8 mouse cellular contexts compared by ENCODE assay signal in the genomic region with DNA sequence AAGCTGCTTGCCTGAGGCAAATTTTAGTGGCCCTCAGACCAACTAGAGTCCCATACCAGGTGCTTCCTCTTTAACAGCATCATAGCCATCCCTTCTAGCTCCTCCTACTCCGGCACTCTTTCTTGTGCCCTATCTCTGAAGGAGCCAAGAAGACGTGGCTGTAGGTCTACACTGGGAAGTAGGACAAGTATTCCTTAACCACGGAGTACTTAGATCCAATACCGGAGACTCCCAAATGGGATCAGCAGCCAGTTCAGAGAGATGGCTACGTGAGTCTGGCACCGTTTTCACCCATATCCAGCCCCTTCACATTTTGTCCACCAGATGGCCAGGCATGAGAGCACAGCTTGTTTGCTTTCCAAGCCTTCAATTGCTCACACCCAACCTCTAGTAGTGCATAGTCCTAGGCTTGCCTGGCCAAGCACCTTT. TPM values are rescaled to one million over a fixed set of nuclear protein-coding genes. Genes with fewer than 3 reads are reported as not detected.
DNase-seq lines count a peak whose midpoint lies in the region; ATAC-seq and TF ChIP-seq lines count a peak whose summit lies in the region.

No protein-coding gene starts in this region.

- no peak overlapping the region for H3K27ac ChIP-seq in embryonic fibroblast, embryonic 13.5 days (ENCODE audit: insufficient read depth, low read length)
- no peak overlapping the region for H3K27ac ChIP-seq in limb, embryonic 10.5 days
- H3K27ac ChIP-seq in midbrain, embryonic 10.5 days (replicated peaks) = 0 out of 2 replicates have a peak overlapping the region, but pooled peaks have one; percentile 13

- WGBS in limb, embryonic 10.5 days = 73% methylated on average over 6 of the region's 6 CpGs
- WGBS in midbrain, embryonic 10.5 days = 73% methylated on average over 6 of the region's 6 CpGs

- no peak for ATAC-seq in CD4-positive, CD25-positive, alpha-beta regulatory T cell, adult 4 months

- TF ChIP-seq CTCF in embryonic fibroblast, embryonic 13.5 days (IDR thresholded peaks at IDR 0.05; ENCODE audit: borderline replicate concordance, insufficient read depth, low read length) = peak; percentile 25; the same call in 1 of the 2 replicates

- intact Hi-C loops in heart, postnatal 14 days (cut with DNase I) = loop anchor here (5.0 kb wide), 1 partner anchor 235 kb away; no protein-coding TSS in a partner anchor

- no peak for TF ChIP-seq POLR2A in embryonic fibroblast, embryonic 13.5 days (IDR thresholded peaks at IDR 0.05; ENCODE audit: low read depth, low read length)

- peak; percentile 54 for DNase-seq in CD4-positive, CD25-positive, alpha-beta regulatory T cell, adult 2 months (ENCODE audit: low read depth, low spot score)
- peak; percentile 65 for DNase-seq in adipocyte (ENCODE audit: low spot score)
- DNase-seq in heart, postnatal 14 days = peak; percentile 44 to 70
- no peak for DNase-seq in limb, embryonic 10.5 days (ENCODE audit: low spot score)
- DNase-seq in midbrain, embryonic 10.5 days (ENCODE audit: low spot score) = no peak
- DNase-seq in thymus, postnatal 0 days (ENCODE audit: low spot score) = peak; percentile 79

- no peaks in the 10 kb centered on the region for H3K9me3 ChIP-seq in limb, embryonic 10.5 days (replicated peaks)
- no peaks in the 10 kb centered on the region for H3K9me3 ChIP-seq in midbrain, embryonic 10.5 days (replicated peaks)

- H3K4me1 ChIP-seq in embryonic fibroblast, embryonic 13.5 days (ENCODE audit: control insufficient read depth, insufficient read depth, low read length) = peaks cover 6% of the 10 kb centered on the region
- peaks cover 41% of the 10 kb centered on the region for H3K4me1 ChIP-seq in limb, embryonic 10.5 days
- peaks cover 43% of the 10 kb centered on the region for H3K4me1 ChIP-seq in midbrain, embryonic 10.5 days

- H3K36me3 ChIP-seq in limb, embryonic 10.5 days = peaks cover 45% of the 10 kb centered on the region
- peaks cover 44% of the 10 kb centered on the region for H3K36me3 ChIP-seq in midbrain, embryonic 10.5 days

- H3K4me3 ChIP-seq in embryonic fibroblast, embryonic 13.5 days (ENCODE audit: insufficient read depth, low read length) = no peak overlapping the region
- peak overlapping the region; percentile 8; the same call in 1 of the 2 replicates for H3K4me3 ChIP-seq in limb, embryonic 10.5 days
- H3K4me3 ChIP-seq in midbrain, embryonic 10.5 days = peak overlapping the region; percentile 91

- H3K27me3 ChIP-seq in limb, embryonic 10.5 days (ENCODE audit: low read depth, poor library complexity, severe bottlenecking) = peaks cover 6% of the 10 kb centered on the region; the same call in 1 of the 2 replicates
- H3K27me3 ChIP-seq in midbrain, embryonic 10.5 days (ENCODE audit: low read depth, poor library complexity, severe bottlenecking) = 0 out of 2 replicates have a peak, but pooled peaks cover 11% of the 10 kb centered on the region

RNA-seq across cellular contexts. Expression of a gene that starts 3.1 kb away (rescaled TPM):
- 100 to 1,000 TPM in 1 of 2 experiments, 10 to 100 TPM in 1; 95.0 to 107 TPM for polyA plus RNA-seq in CD4-positive, CD25-positive, alpha-beta regulatory T cell, adult 4 months (2017; shearing (Covaris generic))
- polyA plus RNA-seq in embryonic fibroblast, embryonic 13.5 days (2011; ENCODE audit: insufficient read length, low read depth, missing spikeins) = 46.4 and 54.8 TPM in 2 replicates
- 10 to 100 TPM; 32.7 to 40.8 TPM for total RNA-seq in heart, postnatal 14 days (2021)
- polyA plus RNA-seq in limb, embryonic 10.5 days (2016; fragmentation: Nextera tagmentation; extraction: Ambion mirVana) = 93.2 and 95.9 TPM in 2 replicates
- polyA plus RNA-seq in midbrain, embryonic 10.5 days (2016; fragmentation: Nextera tagmentation; extraction: Ambion mirVana) = 100 and 106 TPM in 2 replicates
- 211 and 221 TPM in 2 replicates for polyA plus RNA-seq in thymus, postnatal 0 days (2015; fragmentation: Nextera tagmentation; extraction: Ambion mirVana)

RNA-seq across cellular contexts. Expression of a gene that starts 54.2 kb away (rescaled TPM):
- 10 to 100 TPM; 30.2 to 30.5 TPM for polyA plus RNA-seq in CD4-positive, CD25-positive, alpha-beta regulatory T cell, adult 4 months (2017; shearing (Covaris generic))
- polyA plus RNA-seq in embryonic fibroblast, embryonic 13.5 days (2011; ENCODE audit: insufficient read length, low read depth, missing spikeins) = 16.6 and 19.8 TPM in 2 replicates
- 1 to 10 TPM; 6.6 to 7.4 TPM for total RNA-seq in heart, postnatal 14 days (2021)
- polyA plus RNA-seq in limb, embryonic 10.5 days (2016; fragmentation: Nextera tagmentation; extraction: Ambion mirVana) = 47.1 and 49.2 TPM in 2 replicates
- 42.8 and 46.6 TPM in 2 replicates for polyA plus RNA-seq in midbrain, embryonic 10.5 days (2016; fragmentation: Nextera tagmentation; extraction: Ambion mirVana)
- polyA plus RNA-seq in thymus, postnatal 0 days (2015; fragmentation: Nextera tagmentation; extraction: Ambion mirVana) = 38.2 and 39.4 TPM in 2 replicates

Comparison
In these comparisons a context has a peak if more than half of its experiments do, and no peak if none do; other contexts are left out.
1. DNase-seq: peak in CD4-positive, CD25-positive, alpha-beta regulatory T cell, adult 2 months (single experiment), adipocyte (single experiment), heart, postnatal 14 days (2 of 2) and thymus, postnatal 0 days (single experiment); none in limb, embryonic 10.5 days (single experiment) and midbrain, embryonic 10.5 days (single experiment).